ENCODE assay signal across 8 mouse cellular contexts in the genomic region with DNA sequence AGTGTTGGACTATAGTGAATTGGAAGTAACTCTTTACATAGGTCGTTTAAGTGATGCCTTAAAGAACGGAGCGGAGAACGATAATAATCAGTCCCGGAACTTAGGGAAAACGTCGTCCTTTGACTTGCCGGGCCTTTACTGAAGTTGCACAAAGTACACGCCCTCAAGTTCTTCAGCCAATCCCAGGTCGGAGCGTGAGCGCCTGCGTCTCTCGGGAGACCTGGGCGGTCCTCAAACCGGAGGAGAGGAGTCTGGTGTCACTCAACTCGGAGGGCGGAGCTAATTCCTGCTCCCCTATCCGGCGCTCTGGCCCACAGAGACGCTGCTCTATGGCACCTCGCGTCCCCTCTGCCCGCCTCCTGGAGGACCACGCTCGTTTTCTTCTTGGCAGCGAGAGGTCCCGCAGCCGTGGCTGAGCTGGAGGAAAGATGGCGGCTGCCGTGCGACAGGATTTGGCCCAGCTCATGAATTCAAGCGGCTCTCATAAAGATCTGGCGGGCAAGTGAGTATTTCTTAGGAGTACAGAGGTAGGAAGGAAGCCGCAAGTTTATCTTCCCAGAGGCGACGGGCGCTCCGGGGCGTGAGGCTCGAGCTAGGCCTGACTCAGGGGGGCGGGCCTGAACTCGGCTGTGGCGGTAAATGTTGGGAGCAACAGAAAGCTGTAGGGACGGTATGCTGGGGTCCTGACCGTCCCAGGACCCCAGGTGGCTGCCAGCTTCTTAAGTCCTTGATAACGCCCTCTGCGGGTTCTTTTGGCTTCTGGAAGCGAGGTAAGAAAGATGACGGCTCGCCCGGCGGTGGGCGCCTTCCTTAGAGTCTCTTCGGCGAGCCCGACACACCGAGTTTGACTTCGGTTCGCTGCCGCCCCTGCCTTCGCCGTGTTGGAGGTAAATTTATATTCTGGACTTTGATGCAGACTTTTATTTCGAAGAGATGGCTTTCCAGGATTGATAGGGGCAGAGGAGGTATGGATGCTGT. TPM values are rescaled to one million over a fixed set of nuclear protein-coding genes. Genes with fewer than 3 reads are reported as not detected.
A peak's percentile ranks its signal among the peaks of the same experiment; 100 is the strongest.
DNase-seq lines count a peak whose midpoint lies in the region; ATAC-seq and TF ChIP-seq lines count a peak whose summit lies in the region.

A gene (plus strand): TSS at position 261 of the 978 bp plus-strand sequence.

- TF ChIP-seq EP300 in heart, postnatal 0 days (IDR thresholded peaks at IDR 0.05; ENCODE audit: low read depth) = no peak

- H3K4me2 ChIP-seq in forebrain, embryonic 12.5 days = peak within 1 kb of the TSS; percentile 64
- peak within 1 kb of the TSS; percentile 82 for H3K4me2 ChIP-seq in heart, postnatal 0 days (ENCODE audit: low read depth, low read length)
- peak within 1 kb of the TSS; percentile 84 for H3K4me2 ChIP-seq in liver, embryonic 16.5 days (ENCODE audit: low read depth, low read length)
- peak within 1 kb of the TSS; percentile 93 for H3K4me2 ChIP-seq in neural tube, embryonic 13.5 days

- under 1% methylated on average over 64 of the region's 64 CpGs for WGBS in forebrain, embryonic 12.5 days
- under 1% methylated on average over 64 of the region's 64 CpGs for WGBS in heart, postnatal 0 days
- under 1% methylated on average over 64 of the region's 64 CpGs for WGBS in liver, embryonic 16.5 days (ENCODE audit: insufficient replicate concordance)
- under 1% methylated on average over 64 of the region's 64 CpGs for WGBS in neural tube, embryonic 13.5 days

- ATAC-seq in forebrain, embryonic 12.5 days (ENCODE audit: low FRiP score) = peak; percentile 100
- ATAC-seq in heart, postnatal 0 days (ENCODE audit: insufficient read depth, low read depth) = peak; percentile 100
- peak; percentile 100 for ATAC-seq in liver, embryonic 16.5 days (ENCODE audit: low read depth)
- peak; percentile 100 for ATAC-seq in neural tube, embryonic 13.5 days (ENCODE audit: low read depth)

- no peak for TF ChIP-seq CTCF in E14TG2a.4 (conservative IDR thresholded peaks at IDR 0.05; ENCODE audit: low read length)
- TF ChIP-seq CTCF in heart, postnatal 0 days (IDR thresholded peaks at IDR 0.05; ENCODE audit: low read depth) = peak; percentile 28
- TF ChIP-seq CTCF in testis, adult 2 months (IDR thresholded peaks at IDR 0.05; ENCODE audit: control insufficient read depth, insufficient read depth, insufficient replicate concordance, low read depth, low read length) = no peak

- peaks cover 32% of the 10 kb centered on the region for H3K36me3 ChIP-seq in E14TG2a.4 (ENCODE audit: insufficient read depth, low read length)
- no peaks in the 10 kb centered on the region; the same call in 1 of the 2 replicates for H3K36me3 ChIP-seq in forebrain, embryonic 12.5 days (replicated peaks)
- 0 out of 2 replicates have a peak, but pooled peaks cover 4% of the 10 kb centered on the region for H3K36me3 ChIP-seq in heart, postnatal 0 days (replicated peaks; ENCODE audit: control insufficient read depth, insufficient read depth, low read length)
- H3K36me3 ChIP-seq in liver, embryonic 16.5 days (ENCODE audit: control insufficient read depth, insufficient read depth) = no peaks in the 10 kb centered on the region
- H3K36me3 ChIP-seq in neural tube, embryonic 13.5 days = peaks cover 7% of the 10 kb centered on the region; the same call in 1 of the 2 replicates
- no peaks in the 10 kb centered on the region for H3K36me3 ChIP-seq in testis, adult 2 months (ENCODE audit: control insufficient read depth, insufficient read depth, low read length)

- H3K4me1 ChIP-seq in E14TG2a.4 (replicated peaks; ENCODE audit: low read depth, low read length) = peaks cover 12% of the 10 kb centered on the region
- peaks cover 18% of the 10 kb centered on the region for H3K4me1 ChIP-seq in forebrain, embryonic 12.5 days
- peaks cover 21% of the 10 kb centered on the region for H3K4me1 ChIP-seq in heart, postnatal 0 days (ENCODE audit: control insufficient read depth, insufficient read depth)
- H3K4me1 ChIP-seq in liver, embryonic 16.5 days (ENCODE audit: control insufficient read depth, low read depth, low read length) = peaks cover 11% of the 10 kb centered on the region
- peaks cover 21% of the 10 kb centered on the region for H3K4me1 ChIP-seq in neural tube, embryonic 13.5 days (replicated peaks)
- no peaks in the 10 kb centered on the region; the same call in 1 of the 2 replicates for H3K4me1 ChIP-seq in testis, adult 2 months (ENCODE audit: control insufficient read depth, insufficient read depth, low read length)

- H3K9me3 ChIP-seq in E14TG2a.4 (ENCODE audit: low read length) = peaks cover 35% of the 10 kb centered on the region
- H3K9me3 ChIP-seq in forebrain, embryonic 12.5 days = no peaks in the 10 kb centered on the region
- no peaks in the 10 kb centered on the region for H3K9me3 ChIP-seq in heart, postnatal 0 days (replicated peaks; ENCODE audit: control insufficient read depth, low read length)
- no peaks in the 10 kb centered on the region for H3K9me3 ChIP-seq in liver, embryonic 16.5 days (replicated peaks; ENCODE audit: control insufficient read depth, low read length)
- H3K9me3 ChIP-seq in neural tube, embryonic 13.5 days = no peaks in the 10 kb centered on the region

- peak within 1 kb of the TSS; percentile 85 for H3K9ac ChIP-seq in forebrain, embryonic 12.5 days
- H3K9ac ChIP-seq in heart, postnatal 0 days (replicated peaks; ENCODE audit: low read depth, low read length) = peak within 1 kb of the TSS; percentile 85
- peak within 1 kb of the TSS; percentile 74 for H3K9ac ChIP-seq in liver, embryonic 16.5 days (ENCODE audit: low read depth, low read length)
- H3K9ac ChIP-seq in neural tube, embryonic 13.5 days = peak within 1 kb of the TSS; percentile 88

- DNase-seq in c-Kit-positive CD71-positive TER-119-positive erythroid progenitor cells, embryonic 14.5 days (ENCODE audit: low spot score) = peak; percentile 99
- DNase-seq in heart, postnatal 0 days (ENCODE audit: low spot score) = peak; percentile 99
- DNase-seq in kidney, postnatal 4 days = peak; percentile 97 to 98

- H3K27me3 ChIP-seq in E14TG2a.4 (ENCODE audit: insufficient read depth, low read length) = 0 out of 2 replicates have a peak, but pooled peaks cover 2% of the 10 kb centered on the region
- H3K27me3 ChIP-seq in forebrain, embryonic 12.5 days = 0 out of 2 replicates have a peak, but pooled peaks cover 5% of the 10 kb centered on the region
- H3K27me3 ChIP-seq in heart, postnatal 0 days (ENCODE audit: control insufficient read depth, insufficient read depth, low read length) = no peaks in the 10 kb centered on the region
- H3K27me3 ChIP-seq in liver, embryonic 16.5 days (ENCODE audit: control insufficient read depth, insufficient read depth, low read depth, low read length) = no peaks in the 10 kb centered on the region
- peaks cover 14% of the 10 kb centered on the region for H3K27me3 ChIP-seq in neural tube, embryonic 13.5 days
- no peaks in the 10 kb centered on the region for H3K27me3 ChIP-seq in testis, adult 2 months (ENCODE audit: control insufficient read depth, insufficient read depth, low read length)

- TF ChIP-seq POLR2A in testis, adult 2 months (IDR thresholded peaks at IDR 0.05; ENCODE audit: control insufficient read depth, low read depth, low read length) = peak; percentile 95

- H3K27ac ChIP-seq in forebrain, embryonic 12.5 days = peak within 1 kb of the TSS; percentile 74
- peak within 1 kb of the TSS; percentile 82 for H3K27ac ChIP-seq in heart, postnatal 0 days (ENCODE audit: low read depth)
- H3K27ac ChIP-seq in liver, embryonic 16.5 days (ENCODE audit: low read length) = peak within 1 kb of the TSS; percentile 74
- peak within 1 kb of the TSS; percentile 83 for H3K27ac ChIP-seq in neural tube, embryonic 13.5 days (replicated peaks)
- peak within 1 kb of the TSS; percentile 86 for H3K27ac ChIP-seq in testis, adult 2 months (ENCODE audit: control insufficient read depth, insufficient read depth, low read depth, low read length)

- H3K4me3 ChIP-seq in E14TG2a.4 (replicated peaks; ENCODE audit: low read length) = peak within 1 kb of the TSS; percentile 91
- H3K4me3 ChIP-seq in forebrain, embryonic 12.5 days (replicated peaks) = peak within 1 kb of the TSS; percentile 88
- H3K4me3 ChIP-seq in heart, postnatal 0 days (ENCODE audit: low read depth, low read length) = peak within 1 kb of the TSS; percentile 87
- H3K4me3 ChIP-seq in liver, embryonic 16.5 days (ENCODE audit: low read depth, low read length) = peak within 1 kb of the TSS; percentile 85
- peak within 1 kb of the TSS; percentile 87 for H3K4me3 ChIP-seq in neural tube, embryonic 13.5 days
- H3K4me3 ChIP-seq in testis, adult 2 months (ENCODE audit: control insufficient read depth, low read depth, low read length) = peak within 1 kb of the TSS; percentile 96

RNA-seq across cellular contexts. Expression of the gene that starts here (rescaled TPM):
- 198 and 200 TPM in 2 replicates for polyA plus RNA-seq in forebrain, embryonic 12.5 days (2016; fragmentation: Nextera tagmentation; extraction: Ambion mirVana)
- total RNA-seq in heart, postnatal 0 days (2014; rRNA removed; ENCODE audit: low replicate concordance) = 101 and 118 TPM in 2 replicates
- polyA plus RNA-seq in heart, postnatal 0 days (2015; fragmentation: Nextera tagmentation; extraction: Ambion mirVana) = 140 and 143 TPM in 2 replicates
- 59.1 and 66.6 TPM in 2 replicates for polyA plus RNA-seq in liver, embryonic 16.5 days (2015; fragmentation: Nextera tagmentation; extraction: Ambion mirVana)
- 195 TPM in 2 replicates for polyA plus RNA-seq in neural tube, embryonic 13.5 days (2015; fragmentation: Nextera tagmentation; extraction: Ambion mirVana)
- polyA plus RNA-seq in testis, adult 2 months (2012; rRNA removed) = 118 and 132 TPM in 2 replicates

Comparison
In these comparisons a context has a peak if more than half of its experiments do, and no peak if none do; other contexts are left out.
1. Peak in every context shown above with its lines: DNase-seq, ATAC-seq, H3K4me3 ChIP-seq and H3K27ac ChIP-seq.